Mouse (Mus musculus) gastrocnemius, adult 2 months (tissue): ENCODE data around the gene Cep250. TPM values are rescaled to one million over a fixed set of nuclear protein-coding genes. Genes with fewer than 3 reads are reported as not detected.

ENCODE experiments used
- DNase-seq: peaks from one replicate; pipeline ENCODE4 v3.0.0; 2022
- H3K27ac ChIP-seq: fragments of 200-600 bp; 2 replicates; pipeline ENCODE4 v1.8.1; 2022; ENCODE audit warnings: mild to moderate bottlenecking
- H3K4me3 ChIP-seq: fragments of 200-600 bp; 2 replicates; pipeline ENCODE4 v1.8.1; 2022; ENCODE audit warnings: mild to moderate bottlenecking, moderate library complexity
- CTCF ChIP-seq: fragments of 200-600 bp; IDR thresholded peaks from 2 replicates; pipeline ENCODE4 v1.8.1; 2022; ENCODE audit warnings: antibody characterized with exemption, mild to moderate bottlenecking, moderate library complexity
- intact Hi-C: fragments of 180-260 bp; cut with DNase I; formaldehyde crosslinking; loops from one replicate; pipeline ENCODE4 v1.15.1; 2025
- total RNA-seq, 2 experiments: library from RNA; stranded (reverse); gene quantifications; 2 replicates each; pipeline ENCODE4 v1.2.3; 2021

The Cep250 gene
- total RNA-seq, 2 experiments from 2014 or later: 3.8 to 4.6 TPM

DNA sequence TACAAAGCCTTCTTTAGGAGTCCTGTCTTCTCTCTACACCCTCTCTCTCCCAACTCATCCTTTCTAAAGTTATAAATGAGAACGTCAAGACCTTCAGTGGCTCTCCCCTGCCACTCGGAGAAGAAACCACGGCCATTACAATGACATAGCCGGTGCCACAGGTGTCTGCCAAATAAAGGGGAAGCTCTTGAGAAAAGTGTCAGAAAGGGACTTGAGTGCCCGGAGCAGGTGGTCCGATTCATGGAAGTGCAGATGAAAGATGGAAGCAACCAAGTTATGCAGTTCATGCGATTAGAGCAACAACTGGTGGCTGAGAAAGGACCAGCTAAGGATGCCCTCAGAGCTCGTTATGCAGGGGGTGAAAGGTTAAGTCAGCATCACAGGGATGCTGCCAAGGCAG is 86.6 kb downstream of the Cep250 start:
- no peak for TF ChIP-seq CTCF
- DNase-seq: no peak
- Histone ChIP-seq H3K27ac (no peak overlapping the region), H3K4me3 (no peak overlapping the region)
- intact Hi-C loops: no loop called here

GRCm38 (mm10) chr2:156047929-156048328 is 91.7 kb downstream of the Cep250 start:
- no peak for TF ChIP-seq CTCF
- DNase-seq: no peak
- no peak overlapping the region for H3K4me3 ChIP-seq

More at GRCm38 (mm10) chr2:156047929-156048328, 91.7 kb downstream of the Cep250 start:
- intact Hi-C loops: no loop called here
- H3K27ac ChIP-seq: no peak overlapping the region

Other genes with a start within 250 kb of the Cep250 start
- 1 to 10 TPM; 4.2 to 4.4 TPM for gene Edem2, start 227.0 kb upstream of the Cep250 start, total RNA-seq
- gene Gm17581, start 220.6 kb upstream of the Cep250 start, total RNA-seq: not detected
- 10 to 100 TPM in 1 of 2 experiments, 1 to 10 TPM in 1; 9.9 to 21.3 TPM for gene Procr, start 205.3 kb upstream of the Cep250 start, total RNA-seq
- gene Mmp24, start 181.1 kb upstream of the Cep250 start, total RNA-seq: not detected
- 10 to 100 TPM; 25.8 to 27.8 TPM for gene BC029722, start 137.0 kb upstream of the Cep250 start, total RNA-seq
- 10 to 100 TPM; 41.0 to 46.7 TPM for gene Eif6, start 129.5 kb upstream of the Cep250 start, total RNA-seq
- not detected for gene Fam83c, start 121.6 kb upstream of the Cep250 start, total RNA-seq
- gene Uqcc1, start 26.1 kb upstream of the Cep250 start, total RNA-seq: 100 to 1,000 TPM; 139 to 198 TPM
- gene Gm15557, start 15.7 kb upstream of the Cep250 start, total RNA-seq: not detected
- gene Gdf5, start 11.1 kb upstream of the Cep250 start, total RNA-seq: under 1 TPM in 1 of 2 experiments, not detected in 1; 0.08 TPM
- gene 6430550D23Rik, start 51.5 kb downstream of the Cep250 start, total RNA-seq: under 1 TPM; 0.66 to 0.70 TPM
- 10 to 100 TPM; 41.3 to 47.4 TPM for gene Ergic3, start 51.6 kb downstream of the Cep250 start, total RNA-seq
- not detected for gene Fer1l4, start 96.5 kb downstream of the Cep250 start, total RNA-seq
- gene Spag4, start 108.7 kb downstream of the Cep250 start, total RNA-seq: under 1 TPM; 0.33 to 0.36 TPM
- 10 to 100 TPM in 1 of 2 experiments, 1 to 10 TPM in 1; 8.6 to 10.1 TPM for gene Cpne1, start 155.5 kb downstream of the Cep250 start, total RNA-seq
- gene Rbm12, start 155.5 kb downstream of the Cep250 start, total RNA-seq: 1 to 10 TPM; 4.9 to 8.1 TPM
- gene Gm28036, start 170.6 kb downstream of the Cep250 start, total RNA-seq: 1 to 10 TPM; 3.8 to 4.3 TPM
- gene Romo1, start 187.6 kb downstream of the Cep250 start, total RNA-seq: 100 to 1,000 TPM; 187 to 259 TPM
- 10 to 100 TPM; 75.3 to 83.5 TPM for gene Nfs1, start 187.7 kb downstream of the Cep250 start, total RNA-seq
- gene Rbm39, start 223.8 kb downstream of the Cep250 start, total RNA-seq: 100 to 1,000 TPM; 119 TPM
- 10 to 100 TPM; 30.8 to 31.4 TPM for gene Phf20, start 240.0 kb downstream of the Cep250 start, total RNA-seq